Mouse (Mus musculus): Measurements from ENCODE around the gene Slc29a1. TPM values are rescaled to one million over a fixed set of nuclear protein-coding genes. Genes with fewer than 3 reads are reported as not detected.
A peak's percentile ranks its signal among the peaks of the same experiment; 100 is the strongest.

Slc29a1 gene
- 29.7 and 30.4 TPM in 2 replicates for polyA plus RNA-seq (2015; fragmentation: Nextera tagmentation; extraction: Ambion mirVana)

DNA sequence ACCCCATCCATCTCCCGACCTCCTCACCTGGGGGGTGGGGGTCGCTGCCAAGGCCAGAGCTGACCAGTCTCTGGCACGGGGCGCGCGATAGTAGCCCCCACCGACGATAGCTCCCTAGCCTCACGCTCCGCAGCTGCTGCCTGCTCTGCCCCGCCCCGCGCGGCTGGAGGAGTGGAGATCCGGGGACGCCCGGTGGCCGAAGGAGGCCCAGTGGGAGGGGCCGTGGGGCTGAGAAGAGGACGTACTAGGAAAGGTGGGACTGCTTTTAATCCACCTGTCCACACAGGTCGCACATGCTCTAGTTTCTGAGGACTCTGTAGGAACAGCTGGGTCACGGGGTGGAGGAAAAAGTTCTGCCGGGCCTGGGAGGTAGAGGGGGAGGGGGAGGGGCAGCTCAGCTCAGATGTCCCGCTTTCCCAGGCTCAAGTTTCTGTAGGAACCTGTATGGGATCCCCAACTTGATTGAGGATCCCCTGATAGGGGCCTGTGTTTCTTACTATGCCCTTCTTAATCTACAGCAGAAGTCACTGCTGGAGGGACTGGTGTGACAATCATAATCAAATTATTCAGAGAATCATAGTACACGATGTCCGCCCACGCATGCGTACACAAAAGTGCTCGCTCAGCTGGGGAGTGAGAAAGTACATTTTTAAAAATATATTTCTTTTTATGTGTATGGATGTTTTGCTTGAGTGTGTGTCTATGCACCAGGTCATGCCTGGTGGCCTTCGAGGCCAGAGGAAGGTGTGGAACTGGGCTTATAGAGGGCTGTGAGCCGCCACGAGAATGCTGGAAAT lies at the start of gene Slc29a1:
TSS of gene Slc29a1 (minus strand) at position 161 of the 797 bp plus-strand sequence.
- Histone ChIP-seq H3K36me3 (no peaks in the 10 kb centered on the region), H3K9me3 (no peaks in the 10 kb centered on the region), H3K4me1 (replicated peaks) (peaks cover 48% of the 10 kb centered on the region), H3K27me3 (peaks cover 45% of the 10 kb centered on the region), H3K9ac (replicated peaks) (peak within 1 kb of the TSS; percentile 60), H3K4me3 (replicated peaks) (peak within 1 kb of the TSS; percentile 31), H3K4me2 (replicated peaks) (peak within 1 kb of the TSS; percentile 60), H3K27ac (no peak within 1 kb of the TSS)
- WGBS, result 16% methylated on average over 32 of the region's 32 CpGs
- no peak for ATAC-seq

- no peaks in the 10 kb centered on the region for H3K27me3 ChIP-seq
- 90% methylated on average over 4 of the region's 4 CpGs for WGBS
- no peak overlapping the region for H3K4me2 ChIP-seq (replicated peaks)
- H3K27ac ChIP-seq, result no peak overlapping the region
- H3K9ac ChIP-seq (replicated peaks), result no peak overlapping the region
- no peak for ATAC-seq
- H3K4me3 ChIP-seq (replicated peaks), result no peak overlapping the region
- H3K36me3 ChIP-seq, result no peaks in the 10 kb centered on the region
- H3K9me3 ChIP-seq, result no peaks in the 10 kb centered on the region
- H3K4me1 ChIP-seq (replicated peaks), result 0 out of 2 replicates have a peak, but pooled peaks cover 2% of the 10 kb centered on the region
Measured at GRCm38 (mm10) chr17:45644185-45644584, 44.8 kb upstream of the Slc29a1 start.

DNA sequence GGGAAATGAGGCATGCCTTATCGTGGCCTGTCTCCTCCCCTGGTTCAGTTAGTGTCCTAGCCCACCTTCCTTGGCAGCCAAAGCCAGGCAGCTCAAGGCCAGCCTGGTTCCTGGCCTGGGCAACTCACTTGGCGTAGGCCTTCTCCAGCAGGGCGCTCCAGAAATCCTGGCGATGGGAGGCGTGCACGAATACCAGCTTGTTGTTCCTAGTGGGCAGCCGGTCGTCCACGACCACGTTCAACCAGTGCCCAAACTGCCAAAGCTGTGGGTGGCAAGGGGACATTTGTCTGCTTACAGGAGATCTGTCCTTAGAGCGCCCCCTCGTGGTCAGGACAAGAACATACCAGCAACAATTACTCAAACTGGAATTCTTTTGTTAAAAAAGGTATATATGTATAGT lies 43.3 kb upstream of the Slc29a1 start:
- no peak overlapping the region for H3K4me2 ChIP-seq (replicated peaks)
- H3K4me3 ChIP-seq (replicated peaks), result no peak overlapping the region
- WGBS, result 20% methylated on average over 12 of the region's 12 CpGs
- H3K36me3 ChIP-seq, result no peaks in the 10 kb centered on the region
- no peak overlapping the region for H3K27ac ChIP-seq
- H3K4me1 ChIP-seq (replicated peaks), result 0 out of 2 replicates have a peak, but pooled peaks cover 2% of the 10 kb centered on the region
- H3K27me3 ChIP-seq, result no peaks in the 10 kb centered on the region
- no peak overlapping the region for H3K9ac ChIP-seq (replicated peaks)
- ATAC-seq, result peak; percentile 63
- no peaks in the 10 kb centered on the region for H3K9me3 ChIP-seq

GRCm38 (mm10) chr17:45641981-45642380 lies 42.6 kb upstream of the Slc29a1 start:
- WGBS, result 91% methylated on average over 8 of the region's 8 CpGs
- Histone ChIP-seq H3K27ac (no peak overlapping the region), H3K4me2 (replicated peaks) (no peak overlapping the region), H3K9me3 (no peaks in the 10 kb centered on the region), H3K4me1 (replicated peaks) (0 out of 2 replicates have a peak, but pooled peaks cover 2% of the 10 kb centered on the region), H3K36me3 (no peaks in the 10 kb centered on the region), H3K27me3 (no peaks in the 10 kb centered on the region), H3K9ac (replicated peaks) (no peak overlapping the region), H3K4me3 (replicated peaks) (no peak overlapping the region)
- no peak for ATAC-seq

GRCm38 (mm10) chr17:45638596-45639295 lies 39.3 kb upstream of the Slc29a1 start:
- Histone ChIP-seq H3K27ac (no peak overlapping the region), H3K9ac (replicated peaks) (no peak overlapping the region), H3K4me2 (replicated peaks) (no peak overlapping the region), H3K27me3 (no peaks in the 10 kb centered on the region), H3K36me3 (no peaks in the 10 kb centered on the region), H3K9me3 (no peaks in the 10 kb centered on the region), H3K4me3 (replicated peaks) (no peak overlapping the region), H3K4me1 (replicated peaks) (0 out of 2 replicates have a peak, but pooled peaks cover 2% of the 10 kb centered on the region)
- ATAC-seq, result no peak
- 81% methylated on average over 16 of the region's 16 CpGs for WGBS

GRCm38 (mm10) chr17:45634033-45634432 lies 34.6 kb upstream of the Slc29a1 start:
- no peak overlapping the region for H3K4me3 ChIP-seq (replicated peaks)
- WGBS, result 73% methylated on average over 5 of the region's 5 CpGs
- H3K27me3 ChIP-seq, result 0 out of 2 replicates have a peak, but pooled peaks cover 5% of the 10 kb centered on the region
- no peak overlapping the region for H3K4me2 ChIP-seq (replicated peaks)
- no peak overlapping the region for H3K9ac ChIP-seq (replicated peaks)
- peaks cover 12% of the 10 kb centered on the region for H3K4me1 ChIP-seq (replicated peaks)
- H3K36me3 ChIP-seq, result no peaks in the 10 kb centered on the region
- ATAC-seq, result no peak
- H3K9me3 ChIP-seq, result no peaks in the 10 kb centered on the region
- H3K27ac ChIP-seq, result no peak overlapping the region

GRCm38 (mm10) chr17:45631940-45632339 lies 32.5 kb upstream of the Slc29a1 start:
- Histone ChIP-seq H3K27me3 (0 out of 2 replicates have a peak, but pooled peaks cover 5% of the 10 kb centered on the region), H3K36me3 (no peaks in the 10 kb centered on the region), H3K9ac (replicated peaks) (no peak overlapping the region), H3K27ac (no peak overlapping the region), H3K4me2 (replicated peaks) (no peak overlapping the region), H3K4me3 (replicated peaks) (no peak overlapping the region), H3K9me3 (no peaks in the 10 kb centered on the region), H3K4me1 (replicated peaks) (peaks cover 12% of the 10 kb centered on the region)
- 77% methylated on average over 6 of the region's 6 CpGs for WGBS
- ATAC-seq, result no peak

DNA sequence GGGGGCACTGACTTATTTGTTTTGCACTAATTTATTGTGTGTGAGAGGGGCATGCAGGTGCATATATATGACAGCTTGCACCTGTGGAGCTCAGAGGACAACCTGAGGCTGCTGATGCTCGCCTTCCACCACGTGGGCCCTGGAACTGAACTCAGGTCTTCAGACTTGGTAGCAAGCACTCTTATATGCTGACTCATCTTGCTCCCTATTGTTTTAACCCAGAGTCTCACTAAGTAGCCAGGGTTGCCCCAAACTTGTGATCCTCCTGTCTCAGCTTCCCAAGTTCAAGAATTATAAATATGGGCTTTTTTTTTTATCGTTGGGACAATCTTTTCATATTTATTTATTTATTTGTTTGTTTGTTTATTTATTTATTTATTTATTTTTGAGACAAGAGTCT lies 31.6 kb upstream of the Slc29a1 start:
- H3K4me3 ChIP-seq (replicated peaks), result peak overlapping the region; percentile 42
- H3K36me3 ChIP-seq, result no peaks in the 10 kb centered on the region
- WGBS, result 62% methylated on average over 3 of the region's 3 CpGs
- H3K9me3 ChIP-seq, result no peaks in the 10 kb centered on the region
- ATAC-seq, result no peak; the same call in 1 of the 2 replicates
- H3K4me2 ChIP-seq (replicated peaks), result peak overlapping the region; percentile 64
- H3K27me3 ChIP-seq, result 0 out of 2 replicates have a peak, but pooled peaks cover 5% of the 10 kb centered on the region
- H3K27ac ChIP-seq, result no peak overlapping the region
- peak overlapping the region; percentile 59; the same call in 1 of the 2 replicates for H3K9ac ChIP-seq (replicated peaks)
- H3K4me1 ChIP-seq (replicated peaks), result peaks cover 15% of the 10 kb centered on the region

- Histone ChIP-seq H3K27me3 (0 out of 2 replicates have a peak, but pooled peaks cover 5% of the 10 kb centered on the region), H3K4me2 (replicated peaks) (peak overlapping the region; percentile 64), H3K36me3 (no peaks in the 10 kb centered on the region), H3K9ac (replicated peaks) (peak overlapping the region; percentile 59), H3K9me3 (no peaks in the 10 kb centered on the region), H3K4me1 (replicated peaks) (peaks cover 15% of the 10 kb centered on the region), H3K27ac (peak overlapping the region; percentile 61), H3K4me3 (replicated peaks) (peak overlapping the region; percentile 42)
- ATAC-seq, result peak; percentile 86
- WGBS, result 2% methylated on average over 34 of the region's 34 CpGs
Measured at GRCm38 (mm10) chr17:45629861-45630694, 30.7 kb upstream of the Slc29a1 start.

DNA sequence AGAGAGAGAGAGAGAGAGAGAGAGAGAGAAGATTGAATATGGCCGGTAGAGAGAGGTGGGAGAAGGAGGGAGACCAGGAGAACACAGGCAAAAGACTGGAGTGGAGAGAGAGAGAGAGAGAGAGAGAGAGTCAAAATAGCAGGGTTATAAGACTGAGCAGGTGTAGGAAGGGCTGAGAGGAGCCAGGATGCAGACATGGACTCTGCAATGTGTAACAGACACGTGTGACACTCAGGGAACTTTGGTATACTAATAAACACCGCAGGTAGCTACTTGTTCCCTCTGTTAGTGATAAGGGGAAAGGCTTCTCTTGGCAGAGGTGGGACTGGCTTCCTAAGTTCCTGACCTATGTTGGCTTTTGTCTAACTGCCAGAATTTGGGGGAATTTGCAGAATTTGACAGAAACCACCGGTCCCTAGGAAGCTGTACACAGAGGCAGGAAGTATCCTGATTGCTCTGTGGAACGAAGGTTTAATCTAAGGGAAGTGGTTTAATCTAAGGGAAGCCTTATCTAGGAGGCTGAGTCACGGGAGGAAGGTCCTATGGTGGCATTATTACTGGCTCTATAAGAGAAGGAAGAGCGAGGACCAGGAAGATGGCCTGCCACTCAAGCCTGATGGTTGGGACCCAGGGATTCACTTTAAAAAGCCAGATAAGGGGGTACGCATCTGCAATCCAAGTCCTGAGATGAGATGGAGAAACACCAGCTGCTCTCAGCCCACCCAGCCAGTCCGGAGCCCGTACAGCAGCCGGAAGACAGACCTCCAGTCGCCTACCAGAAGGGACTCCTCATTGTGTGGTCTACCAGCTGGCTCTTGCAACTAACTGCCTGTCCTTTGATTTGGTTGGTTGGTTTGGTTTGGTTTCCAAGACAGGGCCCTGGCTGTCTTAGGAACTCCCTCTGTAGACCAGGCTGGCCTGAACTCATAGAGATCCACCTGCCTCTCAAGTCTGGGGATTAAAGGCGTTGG lies 29.8 kb upstream of the Slc29a1 start:
- Histone ChIP-seq H3K9ac (replicated peaks) (no peak overlapping the region), H3K4me1 (replicated peaks) (peaks cover 15% of the 10 kb centered on the region), H3K4me3 (replicated peaks) (peak overlapping the region; percentile 42), H3K9me3 (no peaks in the 10 kb centered on the region), H3K27me3 (0 out of 2 replicates have a peak, but pooled peaks cover 5% of the 10 kb centered on the region), H3K36me3 (no peaks in the 10 kb centered on the region), H3K4me2 (replicated peaks) (peak overlapping the region; percentile 64), H3K27ac (no peak overlapping the region)
- no peak; the same call in 1 of the 2 replicates for ATAC-seq
- 69% methylated on average over 13 of the region's 13 CpGs for whole genome bisulfite sequencing

All from midbrain, embryonic 13.5 days (tissue).